Mouse (Mus musculus): Measurements from ENCODE around the gene Tpsab1. TPM values are rescaled to one million over a fixed set of nuclear protein-coding genes. Genes with fewer than 3 reads are reported as not detected.

Gene Tpsab1
- not detected for polyA plus RNA-seq (2014; fragmentation: Illumina TruSeq; extraction: RNeasy Lipid Tissue Mini Kit (QIAGEN cat#74804); ENCODE audit: low read depth, low replicate concordance)

GRCm38 (mm10) chr17:25345462-25345861, at the start of gene Tpsab1:
TSS of gene Tpsab1 (minus strand) at chr17:25345562.

GRCm38 (mm10) chr17:25368973-25369372, 23.6 kb upstream of the Tpsab1 start, which contains the start of gene Tpsg1:
TSS of gene Tpsg1 (plus strand) at chr17:25369273.

GRCm38 (mm10) chr17:25366005-25366404, 20.6 kb upstream of the Tpsab1 start, which contains the start of gene Tpsb2:
TSS of gene Tpsb2 (plus strand) at chr17:25366305.

GRCm38 (mm10) chr17:25318354-25318753, 27.0 kb downstream of the Tpsab1 start, which contains the start of gene Prss29:
TSS of gene Prss29 (plus strand) at chr17:25318654.

GRCm38 (mm10) chr17:25308346-25308745, 37.0 kb downstream of the Tpsab1 start, which contains the start of gene Prss28:
TSS of gene Prss28 (plus strand) at chr17:25308646.

GRCm38 (mm10) chr17:25298094-25298493, 47.3 kb downstream of the Tpsab1 start, which contains the start of gene Prss34:
TSS of gene Prss34 (plus strand) at chr17:25298394.

Other genes with a start within 250 kb of the Tpsab1 start
- 3.0 TPM for gene Telo2, start 229.6 kb downstream of the Tpsab1 start, polyA plus RNA-seq (2014; fragmentation: Illumina TruSeq; extraction: RNeasy Lipid Tissue Mini Kit (QIAGEN cat#74804); ENCODE audit: low read depth, low replicate concordance)
- gene Ptx4, start 224.8 kb downstream of the Tpsab1 start, polyA plus RNA-seq (2014; fragmentation: Illumina TruSeq; extraction: RNeasy Lipid Tissue Mini Kit (QIAGEN cat#74804); ENCODE audit: low read depth, low replicate concordance): not detected
- gene Clcn7, start 212.2 kb downstream of the Tpsab1 start, polyA plus RNA-seq (2014; fragmentation: Illumina TruSeq; extraction: RNeasy Lipid Tissue Mini Kit (QIAGEN cat#74804); ENCODE audit: low read depth, low replicate concordance): 4.3 TPM
- not detected for gene Ccdc154, start 183.1 kb downstream of the Tpsab1 start, polyA plus RNA-seq (2014; fragmentation: Illumina TruSeq; extraction: RNeasy Lipid Tissue Mini Kit (QIAGEN cat#74804); ENCODE audit: low read depth, low replicate concordance)
- not detected for gene Gm38655, start 170.1 kb downstream of the Tpsab1 start, polyA plus RNA-seq (2014; fragmentation: Illumina TruSeq; extraction: RNeasy Lipid Tissue Mini Kit (QIAGEN cat#74804); ENCODE audit: low read depth, low replicate concordance)
- gene BC003965, start 161.0 kb downstream of the Tpsab1 start, polyA plus RNA-seq (2014; fragmentation: Illumina TruSeq; extraction: RNeasy Lipid Tissue Mini Kit (QIAGEN cat#74804); ENCODE audit: low read depth, low replicate concordance): 19.8 TPM
- 14.3 TPM for gene Unkl, start 157.2 kb downstream of the Tpsab1 start, polyA plus RNA-seq (2014; fragmentation: Illumina TruSeq; extraction: RNeasy Lipid Tissue Mini Kit (QIAGEN cat#74804); ENCODE audit: low read depth, low replicate concordance)
- gene Gnptg, start 105.4 kb downstream of the Tpsab1 start, polyA plus RNA-seq (2014; fragmentation: Illumina TruSeq; extraction: RNeasy Lipid Tissue Mini Kit (QIAGEN cat#74804); ENCODE audit: low read depth, low replicate concordance): 10.1 TPM
- gene Tsr3, start 105.4 kb downstream of the Tpsab1 start, polyA plus RNA-seq (2014; fragmentation: Illumina TruSeq; extraction: RNeasy Lipid Tissue Mini Kit (QIAGEN cat#74804); ENCODE audit: low read depth, low replicate concordance): 3.8 TPM
- gene Baiap3, start 89.2 kb downstream of the Tpsab1 start, polyA plus RNA-seq (2014; fragmentation: Illumina TruSeq; extraction: RNeasy Lipid Tissue Mini Kit (QIAGEN cat#74804); ENCODE audit: low read depth, low replicate concordance): not detected
- 216 TPM for gene Ube2i, start 70.9 kb downstream of the Tpsab1 start, polyA plus RNA-seq (2014; fragmentation: Illumina TruSeq; extraction: RNeasy Lipid Tissue Mini Kit (QIAGEN cat#74804); ENCODE audit: low read depth, low replicate concordance)
- not detected for gene Prss34, start 47.2 kb downstream of the Tpsab1 start, polyA plus RNA-seq (2014; fragmentation: Illumina TruSeq; extraction: RNeasy Lipid Tissue Mini Kit (QIAGEN cat#74804); ENCODE audit: low read depth, low replicate concordance)
- gene Prss28, start 36.9 kb downstream of the Tpsab1 start, polyA plus RNA-seq (2014; fragmentation: Illumina TruSeq; extraction: RNeasy Lipid Tissue Mini Kit (QIAGEN cat#74804); ENCODE audit: low read depth, low replicate concordance): not detected
- gene Prss29, start 26.9 kb downstream of the Tpsab1 start, polyA plus RNA-seq (2014; fragmentation: Illumina TruSeq; extraction: RNeasy Lipid Tissue Mini Kit (QIAGEN cat#74804); ENCODE audit: low read depth, low replicate concordance): not detected
- gene Tpsb2, start 20.7 kb upstream of the Tpsab1 start, polyA plus RNA-seq (2014; fragmentation: Illumina TruSeq; extraction: RNeasy Lipid Tissue Mini Kit (QIAGEN cat#74804); ENCODE audit: low read depth, low replicate concordance): not detected
- 8.6 TPM for gene Tpsg1, start 23.7 kb upstream of the Tpsab1 start, polyA plus RNA-seq (2014; fragmentation: Illumina TruSeq; extraction: RNeasy Lipid Tissue Mini Kit (QIAGEN cat#74804); ENCODE audit: low read depth, low replicate concordance)
- 1.3 TPM for gene Cacna1h, start 88.2 kb upstream of the Tpsab1 start, polyA plus RNA-seq (2014; fragmentation: Illumina TruSeq; extraction: RNeasy Lipid Tissue Mini Kit (QIAGEN cat#74804); ENCODE audit: low read depth, low replicate concordance)
- gene Tekt4, start 109.1 kb upstream of the Tpsab1 start, polyA plus RNA-seq (2014; fragmentation: Illumina TruSeq; extraction: RNeasy Lipid Tissue Mini Kit (QIAGEN cat#74804); ENCODE audit: low read depth, low replicate concordance): not detected
- 0.19 TPM for gene Sstr5, start 151.7 kb upstream of the Tpsab1 start, polyA plus RNA-seq (2014; fragmentation: Illumina TruSeq; extraction: RNeasy Lipid Tissue Mini Kit (QIAGEN cat#74804); ENCODE audit: low read depth, low replicate concordance)
- gene Sox8, start 225.1 kb upstream of the Tpsab1 start, polyA plus RNA-seq (2014; fragmentation: Illumina TruSeq; extraction: RNeasy Lipid Tissue Mini Kit (QIAGEN cat#74804); ENCODE audit: low read depth, low replicate concordance): 0.22 TPM
- gene Lmf1, start 233.5 kb upstream of the Tpsab1 start, polyA plus RNA-seq (2014; fragmentation: Illumina TruSeq; extraction: RNeasy Lipid Tissue Mini Kit (QIAGEN cat#74804); ENCODE audit: low read depth, low replicate concordance): 0.32 TPM

Measured in sigmoid colon, adult 10 weeks (tissue).